Mouse (Mus musculus) cerebellum, adult 2 months (tissue): ENCODE results near the gene Renbp. TPM values are rescaled to one million over a fixed set of nuclear protein-coding genes. Genes with fewer than 3 reads are reported as not detected.

Experiments
- DNase-seq, 2 experiments: peaks; one replicate each; pipeline ENCODE4 v3.0.0; 2021
- H3K27ac ChIP-seq: fragments of 200-500 bp; 2 replicates; pipeline ENCODE4 v1.5.1; 2012; ENCODE audit warnings: low read length, control low read depth, inconsistent platforms; ENCODE audit not compliant: insufficient read depth
- H3K27me3 ChIP-seq: fragments of 200-500 bp; 2 replicates; pipeline ENCODE4 v1.6.1; 2012; ENCODE audit warnings: inconsistent platforms, mild to moderate bottlenecking, low read length, moderate library complexity; ENCODE audit not compliant: control insufficient read depth, insufficient read depth
- H3K4me1 ChIP-seq: fragments of 200-500 bp; 2 replicates; pipeline ENCODE4 v1.6.1; 2011; ENCODE audit warnings: low read length; ENCODE audit not compliant: control insufficient read depth, insufficient read depth
- H3K4me3 ChIP-seq: fragments of 200-500 bp; replicated peaks from 2 replicates; pipeline ENCODE3; 2011; ENCODE audit warnings: mild to moderate bottlenecking, low read depth, low read length, control low read depth; ENCODE audit not compliant: insufficient read depth
- CTCF ChIP-seq: fragments of 200-500 bp; IDR thresholded peaks from 2 replicates; pipeline ENCODE4 v1.5.1; 2011; ENCODE audit warnings: low read depth, mild to moderate bottlenecking, control low read depth, low read length, moderate library complexity, borderline replicate concordance; ENCODE audit not compliant: insufficient read depth
- POLR2A ChIP-seq: fragments of 200-500 bp; IDR thresholded peaks from 2 replicates; pipeline ENCODE4 v1.6.1; 2011; ENCODE audit warnings: low read length, control low read depth, borderline replicate concordance; ENCODE audit not compliant: insufficient read depth
- WGBS: fragments of 180-500 bp; shearing (Covaris S2); methylation state at CpG from one replicate; pipeline ENCODE4 v1.1.7; 2018; 5-methylcytosine and 5-hydroxymethylcytosine counted together
- polyA plus RNA-seq: library from polyadenylated mRNA; depleted of rRNA; stranded (reverse); fragments of >200 nt; gene quantifications from 2 replicates; pipeline ENCODE4 v1.2.3, GENCODE M21; 2012; rRNA removed

Renbp gene
- polyA plus RNA-seq = 9.7 and 11.0 TPM in 2 replicates

- no peak for TF ChIP-seq CTCF
- TF ChIP-seq POLR2A = no peak
- DNase-seq = no peak
- H3K4me1 ChIP-seq = no peaks in the 10 kb centered on the region
- 34% methylated on average over 17 of the region's 17 CpGs for WGBS
- H3K27me3 ChIP-seq = no peaks in the 10 kb centered on the region
- H3K4me3 ChIP-seq = no peak within 1 kb of the TSS
- no peak within 1 kb of the TSS for H3K27ac ChIP-seq
Observed at GRCm38 (mm10) chrX:73930402-73931062, at the start of gene Renbp. Renbp (minus strand) TSS chrX:73930850.

GRCm38 (mm10) chrX:73977783-73978182, 47.1 kb upstream of the Renbp start:
- no peaks in the 10 kb centered on the region for H3K4me1 ChIP-seq
- 54% methylated on average over 1 of the region's 1 CpGs for WGBS

GRCm38 (mm10) chrX:73976283-73976682, 45.6 kb upstream of the Renbp start:
- H3K27me3 ChIP-seq = no peaks in the 10 kb centered on the region
- no peak overlapping the region for H3K27ac ChIP-seq
- H3K4me1 ChIP-seq = no peaks in the 10 kb centered on the region
- TF ChIP-seq CTCF (no peak), POLR2A (no peak)
- no peak overlapping the region for H3K4me3 ChIP-seq
- no peak for DNase-seq
- 92% methylated on average over 2 of the region's 2 CpGs for WGBS

More at GRCm38 (mm10) chrX:73977783-73978182, 47.1 kb upstream of the Renbp start:
- no peaks in the 10 kb centered on the region for H3K27me3 ChIP-seq
- TF ChIP-seq POLR2A (no peak), CTCF (no peak)
- no peak overlapping the region for H3K4me3 ChIP-seq
- DNase-seq = no peak
- H3K27ac ChIP-seq = no peak overlapping the region

GRCm38 (mm10) chrX:73972774-73973173, 42.1 kb upstream of the Renbp start:
- H3K4me1 ChIP-seq = no peaks in the 10 kb centered on the region; the same call in 1 of the 2 replicates
- no peaks in the 10 kb centered on the region for H3K27me3 ChIP-seq
- TF ChIP-seq POLR2A = no peak
- no peak for TF ChIP-seq CTCF
- no peak overlapping the region for H3K4me3 ChIP-seq
- no peak for DNase-seq
- H3K27ac ChIP-seq = no peak overlapping the region
- 77% methylated on average over 4 of the region's 4 CpGs for WGBS

- no peaks in the 10 kb centered on the region for H3K27me3 ChIP-seq
- H3K4me1 ChIP-seq = no peaks in the 10 kb centered on the region; the same call in 1 of the 2 replicates
- TF ChIP-seq CTCF (no peak), POLR2A (no peak)
- DNase-seq = no peak
- H3K27ac ChIP-seq = no peak overlapping the region
- H3K4me3 ChIP-seq = no peak overlapping the region
Observed at GRCm38 (mm10) chrX:73970781-73971180, 40.1 kb upstream of the Renbp start.

GRCm38 (mm10) chrX:73969729-73970128, 39.1 kb upstream of the Renbp start:
- Histone ChIP-seq H3K4me3 (no peak overlapping the region), H3K4me1 (no peaks in the 10 kb centered on the region; the same call in 1 of the 2 replicates), H3K27me3 (no peaks in the 10 kb centered on the region), H3K27ac (no peak overlapping the region)
- no peak for DNase-seq
- WGBS = 94% methylated on average over 2 of the region's 2 CpGs
- TF ChIP-seq CTCF (no peak), POLR2A (no peak)

GRCm38 (mm10) chrX:73969167-73969566, 38.5 kb upstream of the Renbp start:
- Histone ChIP-seq H3K27ac (no peak overlapping the region), H3K4me1 (peaks cover 2% of the 10 kb centered on the region), H3K27me3 (no peaks in the 10 kb centered on the region), H3K4me3 (no peak overlapping the region)
- TF ChIP-seq CTCF (no peak), POLR2A (no peak)
- no peak for DNase-seq
- 21% methylated on average over 1 of the region's 1 CpGs for WGBS

GRCm38 (mm10) chrX:73967177-73968075, 36.8 kb upstream of the Renbp start:
- WGBS = 5% methylated on average over 57 of the region's 60 CpGs
- Histone ChIP-seq H3K4me1 (peaks cover 2% of the 10 kb centered on the region), H3K27ac (peak overlapping the region; percentile 100), H3K27me3 (no peaks in the 10 kb centered on the region), H3K4me3 (peak overlapping the region; percentile 100)
- DNase-seq = peak; percentile 92
- TF ChIP-seq POLR2A (peak; percentile 69; the same call in 1 of the 2 replicates), CTCF (no peak)
